Mouse (Mus musculus) C2C12 (cell line): ENCODE results near the gene Gm853. TPM values are rescaled to one million over a fixed set of nuclear protein-coding genes. Genes with fewer than 3 reads are reported as not detected.

ENCODE experiments used
- H3K27me3 ChIP-seq: one replicate; pipeline ENCODE4 v1.6.1; 2011; ENCODE audit not compliant: control insufficient read depth, insufficient read depth, insufficient read length
- H3K36me3 ChIP-seq: one replicate; pipeline ENCODE4 v1.6.1; 2011; ENCODE audit not compliant: control insufficient read depth, insufficient read depth
- H3K4me3 ChIP-seq: one replicate; pipeline ENCODE4 v1.5.1; 2011; ENCODE audit warnings: mild to moderate bottlenecking, control low read depth; ENCODE audit not compliant: poor library complexity, insufficient read depth, severe bottlenecking
- H3K79me2 ChIP-seq: one replicate; pipeline ENCODE4 v1.6.1; 2011; ENCODE audit not compliant: control insufficient read depth, insufficient read depth
- H3K79me3 ChIP-seq: one replicate; pipeline ENCODE4 v1.6.1; 2011; ENCODE audit warnings: low read depth, control low read depth
- H3ac ChIP-seq: one replicate; pipeline ENCODE3; 2011; ENCODE audit warnings: low read depth; ENCODE audit not compliant: control insufficient read depth, insufficient read length
- CEBPB ChIP-seq: IDR thresholded peaks from one replicate; pipeline ENCODE4 v1.6.1; 2011; ENCODE audit warnings: low read depth, mild to moderate bottlenecking, control low read depth, moderate library complexity
- CTCF ChIP-seq: IDR thresholded peaks from one replicate; pipeline ENCODE4 v1.5.1; 2011; ENCODE audit not compliant: control insufficient read depth, insufficient read depth, insufficient read length
- FOSL1 ChIP-seq: IDR thresholded peaks from one replicate; pipeline ENCODE4 v1.8.0; 2011; ENCODE audit warnings: mild to moderate bottlenecking, low read length; ENCODE audit not compliant: poor library complexity, insufficient read depth, severe bottlenecking
- MAX ChIP-seq: IDR thresholded peaks from one replicate; pipeline ENCODE4 v1.6.1; 2011; ENCODE audit warnings: mild to moderate bottlenecking, control low read depth
- MYOD1 ChIP-seq: IDR thresholded peaks from one replicate; pipeline ENCODE4 v1.6.1; 2011; ENCODE audit warnings: low read depth; ENCODE audit not compliant: control insufficient read depth, insufficient read length
- MYOG ChIP-seq: IDR thresholded peaks from one replicate; pipeline ENCODE4 v1.6.1; 2011; ENCODE audit not compliant: control insufficient read depth, insufficient read length; ENCODE audit errors: extremely low read depth
- USF1 ChIP-seq: IDR thresholded peaks from one replicate; pipeline ENCODE4 v1.6.1; 2011; ENCODE audit warnings: low read depth, mild to moderate bottlenecking, control low read depth, moderate library complexity
- polyA plus RNA-seq: library from polyadenylated mRNA; unstranded; fragments of >200 nt; fragmentation: generic; extraction: Trizol; gene quantifications from one replicate; pipeline ENCODE4 v1.2.1, GENCODE M21; 2012; ENCODE audit warnings: missing spikeins

The Gm853 gene
- polyA plus RNA-seq, 1 experiment = not detected

DNA sequence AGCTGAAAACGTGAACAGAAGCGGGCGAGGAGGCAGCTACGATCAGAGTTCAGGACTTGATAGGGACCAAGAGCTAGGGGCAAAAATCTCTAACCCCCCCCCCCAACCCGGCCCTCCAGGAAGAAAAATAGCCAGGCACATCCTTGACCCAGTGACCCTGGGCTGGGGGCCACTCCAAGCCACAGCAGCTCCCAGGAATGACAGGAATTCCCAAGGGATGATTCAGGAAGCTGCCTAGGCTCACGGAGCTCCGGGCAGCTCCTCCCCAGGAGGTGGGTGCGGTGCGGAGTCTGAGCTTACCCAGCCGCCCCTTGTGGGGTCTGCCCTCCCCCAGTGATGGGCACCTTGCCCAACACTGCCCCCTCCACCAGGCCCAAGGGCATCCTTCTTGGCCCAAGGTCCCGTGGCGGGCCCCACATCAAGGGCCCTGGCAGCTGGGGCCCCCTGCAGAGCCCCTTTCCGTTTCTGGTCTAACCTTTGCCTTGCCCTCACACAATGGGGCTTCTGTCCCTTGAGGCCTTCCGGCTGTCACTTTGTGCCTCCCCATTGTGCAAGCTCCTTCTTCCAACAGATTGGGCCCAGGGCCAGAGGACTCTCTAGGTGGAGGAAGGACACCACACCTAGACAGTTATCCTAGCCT lies 47.0 kb downstream of the Gm853 start, which contains the start of gene Tinagl1:
Gene Tinagl1 (minus strand): TSS at position 51 of the 640 bp plus-strand sequence.
- Histone ChIP-seq H3ac (peak within 1 kb of the TSS; percentile 42), H3K4me3 (peak within 1 kb of the TSS; percentile 40), H3K27me3 (no peaks in the 10 kb centered on the region), H3K79me2 (peaks cover 12% of the 10 kb centered on the region), H3K79me3 (peaks cover 9% of the 10 kb centered on the region), H3K36me3 (peaks cover 5% of the 10 kb centered on the region)
- peak; percentile 75 for TF ChIP-seq CEBPB
- TF ChIP-seq FOSL1 = no peak

DNA sequence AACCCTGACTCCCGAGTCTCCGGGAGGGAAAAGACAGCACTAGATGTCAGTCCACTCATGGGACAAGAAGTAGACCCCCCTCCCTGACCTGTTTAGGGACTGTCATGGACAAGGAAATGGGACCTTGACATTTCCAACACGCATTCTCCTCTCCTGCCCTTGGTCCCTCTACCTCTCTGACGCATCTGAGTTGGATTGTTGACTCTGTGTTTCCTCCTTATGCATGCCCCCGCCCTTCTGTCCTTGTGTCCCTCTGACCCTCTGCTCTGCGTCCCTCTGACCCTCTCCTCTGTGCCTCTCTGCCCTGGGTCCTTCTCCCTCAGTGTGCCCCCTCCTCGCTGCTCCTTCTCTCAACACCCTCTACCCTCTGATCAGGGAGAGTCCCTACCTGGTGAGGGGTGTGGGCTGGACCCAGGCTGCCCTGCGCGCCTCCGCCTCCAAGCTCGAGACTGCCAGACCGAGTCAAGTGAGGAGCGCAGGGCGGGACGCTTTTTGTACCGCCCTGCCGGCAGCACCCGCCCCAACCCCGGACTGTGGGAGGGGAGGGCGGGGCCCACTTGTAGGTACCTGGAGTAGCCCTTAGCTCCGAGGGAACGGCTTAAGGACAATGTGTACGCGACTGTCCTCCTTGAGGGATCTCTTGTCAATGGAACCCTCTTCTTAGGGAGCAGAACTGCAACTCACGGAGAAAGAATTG lies 47.7 kb downstream of the Gm853 start:
- H3ac ChIP-seq = peak overlapping the region; percentile 42
- H3K4me3 ChIP-seq = peak overlapping the region; percentile 40
- peaks cover 5% of the 10 kb centered on the region for H3K36me3 ChIP-seq
- H3K79me2 ChIP-seq = peaks cover 12% of the 10 kb centered on the region
- TF ChIP-seq FOSL1 = no peak
- no peak for TF ChIP-seq MYOD1
- no peak for TF ChIP-seq MAX
- no peak for TF ChIP-seq USF1
- TF ChIP-seq CTCF = no peak
- H3K27me3 ChIP-seq = no peaks in the 10 kb centered on the region
- H3K79me3 ChIP-seq = peaks cover 9% of the 10 kb centered on the region

DNA sequence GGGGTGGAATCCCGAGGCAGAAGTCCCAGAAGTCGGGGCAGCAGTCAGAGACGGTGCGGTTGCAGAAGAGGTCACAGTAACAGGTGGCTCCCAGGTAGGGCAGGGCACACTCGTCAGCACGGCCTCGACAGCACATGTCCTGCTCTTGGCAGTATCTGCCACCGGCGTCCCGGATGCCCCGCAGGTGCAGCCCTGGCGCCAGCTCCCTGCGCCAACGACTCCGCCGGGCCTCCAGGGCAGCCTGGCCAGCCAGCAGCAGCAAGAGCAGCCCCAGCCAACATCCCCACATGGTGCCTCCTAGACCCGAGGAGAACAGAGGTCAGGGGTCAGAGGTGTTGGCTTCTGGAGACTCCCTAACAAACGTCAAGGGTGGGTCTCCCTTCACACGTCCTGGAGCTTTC lies 48.3 kb downstream of the Gm853 start:
- no peaks in the 10 kb centered on the region for H3K27me3 ChIP-seq
- peaks cover 9% of the 10 kb centered on the region for H3K79me3 ChIP-seq
- TF ChIP-seq MYOD1 (no peak), CEBPB (no peak), MAX (no peak), FOSL1 (no peak), MYOG (no peak), USF1 (no peak), CTCF (no peak)
- H3K79me2 ChIP-seq = peaks cover 12% of the 10 kb centered on the region
- H3ac ChIP-seq = no peak overlapping the region
- H3K36me3 ChIP-seq = peaks cover 5% of the 10 kb centered on the region
- H3K4me3 ChIP-seq = peak overlapping the region; percentile 40

DNA sequence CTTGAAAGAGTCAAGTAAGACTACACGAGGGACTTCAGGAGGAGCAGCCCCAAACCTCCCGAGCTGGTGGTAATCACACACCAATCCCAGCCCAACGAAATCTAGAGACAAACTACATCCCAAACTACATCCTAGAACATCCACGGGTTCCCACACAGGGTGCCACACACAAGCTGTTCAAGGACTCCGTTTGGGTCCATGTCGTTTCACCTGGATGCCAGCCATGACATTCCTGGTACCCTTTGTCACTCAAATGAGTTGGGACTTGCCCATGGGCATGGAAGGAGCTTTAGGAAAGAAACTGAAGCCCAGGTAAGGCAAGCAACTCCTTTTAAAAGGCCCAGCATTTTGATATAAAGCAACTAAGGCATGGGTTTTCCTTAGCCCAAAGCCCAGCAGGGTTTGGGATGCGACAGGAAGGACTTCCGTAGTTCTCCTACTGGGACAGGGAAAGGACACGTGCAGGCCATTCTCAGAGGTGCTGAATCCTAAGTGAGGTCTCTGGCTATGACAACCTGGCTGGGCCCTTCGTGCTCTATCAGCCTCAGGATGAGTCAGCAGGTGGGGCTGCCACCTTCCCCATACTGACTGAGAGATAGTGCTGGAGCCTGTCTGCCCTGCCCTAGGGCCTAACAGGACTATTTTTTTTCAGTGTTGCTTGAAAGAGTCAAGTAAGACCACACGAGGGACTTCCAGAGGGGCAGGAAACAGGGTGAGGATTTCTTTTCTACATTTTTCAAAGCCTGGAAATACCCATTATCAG lies 49.0 kb downstream of the Gm853 start:
- Histone ChIP-seq H3ac (no peak overlapping the region), H3K4me3 (no peak overlapping the region), H3K79me3 (peaks cover 9% of the 10 kb centered on the region), H3K79me2 (peaks cover 12% of the 10 kb centered on the region), H3K36me3 (peaks cover 5% of the 10 kb centered on the region), H3K27me3 (no peaks in the 10 kb centered on the region)
- TF ChIP-seq MYOG (no peak), MYOD1 (no peak), USF1 (no peak), CTCF (no peak), MAX (no peak), CEBPB (no peak), FOSL1 (no peak)

DNA sequence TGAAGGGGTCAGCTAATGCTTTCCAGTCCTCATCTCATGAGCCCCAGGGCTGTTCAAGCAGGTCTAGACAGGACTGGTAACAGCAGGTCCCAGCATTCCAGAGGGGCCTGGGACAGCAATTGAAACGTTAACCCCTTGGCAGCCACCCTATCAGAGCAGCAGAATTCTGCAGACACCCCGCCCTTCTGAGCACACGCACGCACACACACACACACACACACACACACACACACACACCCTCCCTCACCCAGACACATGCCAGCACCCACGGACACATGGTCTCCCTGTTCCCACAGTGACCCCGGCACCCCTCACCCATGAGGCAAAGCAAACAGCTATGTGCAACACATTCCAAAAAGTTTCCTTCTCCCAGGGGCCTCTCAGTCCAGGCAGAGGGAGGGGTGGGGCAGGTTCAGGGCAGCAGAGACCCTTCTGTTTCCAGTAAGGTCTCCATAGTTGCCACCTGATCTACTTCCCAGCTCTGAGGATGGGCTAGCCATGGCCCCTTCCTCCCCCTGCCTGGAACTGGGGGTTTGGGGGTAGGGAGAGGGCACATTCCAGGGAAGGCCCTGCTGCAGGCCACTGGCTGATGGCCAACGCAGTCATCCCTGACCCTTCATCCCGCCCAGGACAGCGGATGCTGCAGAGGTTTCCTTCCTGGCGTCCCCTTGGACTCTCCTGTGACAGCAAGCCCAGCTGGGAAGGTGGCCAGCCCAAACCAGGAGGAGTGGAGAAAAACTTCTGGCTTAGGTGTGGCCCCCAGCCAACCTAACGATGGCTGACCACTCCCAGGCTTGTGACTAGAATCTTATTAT lies 50.0 kb downstream of the Gm853 start:
- Histone ChIP-seq H3K4me3 (no peak overlapping the region), H3K79me2 (peaks cover 12% of the 10 kb centered on the region), H3K27me3 (no peaks in the 10 kb centered on the region), H3K36me3 (peaks cover 5% of the 10 kb centered on the region), H3K79me3 (peaks cover 9% of the 10 kb centered on the region), H3ac (no peak overlapping the region)
- TF ChIP-seq MYOD1 (no peak), CEBPB (no peak), USF1 (no peak), MYOG (no peak), FOSL1 (no peak), CTCF (no peak), MAX (no peak)
